Mouse (Mus musculus) left cerebral cortex, adult 9 months (tissue): Measurements from ENCODE around the gene Xlr5a.
A peak's percentile ranks its signal among the peaks of the same experiment; 100 is the strongest.
"Not testable (repeated sequence)": the region's sequence is repeated elsewhere in the genome, so short reads cannot be mapped to it uniquely, and the experiment has no call there.

Experiments used
- DNase-seq, 2 experiments: peaks; one replicate each; pipeline ENCODE4 v3.0.0; 2022; ENCODE audit warnings: low spot score in 2 of 2

Xlr5a gene

DNA sequence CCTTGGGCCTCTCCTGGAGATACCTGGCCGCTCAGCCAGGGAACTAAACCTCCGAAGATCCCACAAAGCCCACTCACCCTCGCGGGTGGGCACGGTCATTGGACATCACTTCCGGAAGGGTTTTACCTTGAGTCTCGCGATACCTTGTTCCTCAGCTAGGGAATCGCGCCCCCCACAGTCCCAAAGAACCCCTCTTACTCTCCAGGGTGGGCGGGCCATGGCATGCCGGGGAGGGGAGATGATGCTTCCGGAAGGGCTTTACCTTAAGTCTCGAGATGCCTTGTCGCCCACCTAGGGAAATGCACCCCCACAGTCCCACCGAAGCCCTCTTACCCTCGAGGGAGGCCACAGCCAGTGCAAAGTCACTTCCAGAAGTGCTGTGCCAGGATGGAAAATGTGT lies at the start of gene Xlr5a, which contains the start of gene Xlr5c:
TSS of gene Xlr5a (minus strand) at position 101 of the 400 bp plus-strand sequence.
TSS of gene Xlr5c (minus strand) at position 101 of the 400 bp plus-strand sequence.
- DNase-seq = not testable (repeated sequence)

DNA sequence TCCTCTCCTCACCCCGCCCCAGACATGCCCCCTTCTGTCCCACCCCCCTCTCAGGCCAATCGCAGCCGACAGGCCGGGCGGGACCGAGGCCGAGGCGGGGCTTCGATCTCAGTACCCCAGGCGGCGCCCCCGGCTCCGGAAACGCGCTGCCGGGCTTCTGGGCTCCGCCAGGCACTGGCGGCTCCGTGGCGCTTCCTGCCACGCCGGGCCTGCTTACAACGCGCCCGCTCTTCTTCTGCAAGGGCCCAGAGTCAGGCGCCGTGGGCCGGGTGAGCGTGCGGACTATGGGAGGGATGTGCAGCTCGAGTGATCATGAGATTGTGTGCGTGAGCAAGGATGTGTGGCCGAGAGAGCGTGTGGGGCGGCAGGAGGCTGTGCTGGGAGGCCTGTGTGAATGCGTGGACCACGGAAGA lies 49.7 kb upstream of the Xlr5a start, which contains the start of gene Zfp275:
TSS of gene Zfp275 (plus strand) at position 139 of the 413 bp plus-strand sequence.
- peak in 1 of 2 experiments; percentile 62 for DNase-seq

DNA sequence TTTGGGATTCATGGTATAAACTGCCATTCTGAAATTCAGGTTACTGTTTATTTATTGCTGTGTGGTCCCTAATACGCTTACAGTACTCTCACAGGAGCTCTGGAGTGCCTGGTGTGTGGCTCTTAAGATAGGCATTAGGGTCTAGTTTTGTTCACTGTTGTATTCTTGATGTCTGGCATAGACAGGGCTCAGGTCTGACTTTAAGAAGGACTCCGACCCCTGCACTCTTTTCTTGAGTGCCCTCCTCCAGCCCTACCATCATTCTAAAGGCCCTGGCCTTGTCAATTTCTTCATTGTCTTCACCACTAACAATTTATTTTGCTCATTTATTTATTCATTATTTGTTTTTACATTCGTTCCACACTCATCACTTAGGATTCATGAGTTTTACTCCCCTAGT lies 49.3 kb upstream of the Xlr5a start:
- no peak for DNase-seq

DNA sequence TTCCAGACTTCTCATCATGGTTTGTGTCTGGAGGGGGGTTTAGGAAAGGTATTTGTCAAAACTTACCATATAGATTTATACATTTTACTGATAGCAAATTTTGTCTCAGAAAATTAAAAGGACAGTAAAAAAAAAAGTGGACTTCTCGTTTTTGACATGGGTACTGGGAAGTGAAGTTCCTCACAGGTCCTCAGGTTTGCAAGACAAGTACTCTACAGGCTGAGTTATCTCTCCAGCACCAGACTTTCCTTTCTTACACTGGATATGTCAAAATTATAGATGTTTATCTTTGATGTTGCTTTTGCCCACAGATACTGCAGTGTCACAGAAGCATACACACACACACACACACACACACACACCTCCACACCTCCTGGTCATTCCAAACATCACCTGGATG lies 48.7 kb upstream of the Xlr5a start:
- DNase-seq = no peak

DNA sequence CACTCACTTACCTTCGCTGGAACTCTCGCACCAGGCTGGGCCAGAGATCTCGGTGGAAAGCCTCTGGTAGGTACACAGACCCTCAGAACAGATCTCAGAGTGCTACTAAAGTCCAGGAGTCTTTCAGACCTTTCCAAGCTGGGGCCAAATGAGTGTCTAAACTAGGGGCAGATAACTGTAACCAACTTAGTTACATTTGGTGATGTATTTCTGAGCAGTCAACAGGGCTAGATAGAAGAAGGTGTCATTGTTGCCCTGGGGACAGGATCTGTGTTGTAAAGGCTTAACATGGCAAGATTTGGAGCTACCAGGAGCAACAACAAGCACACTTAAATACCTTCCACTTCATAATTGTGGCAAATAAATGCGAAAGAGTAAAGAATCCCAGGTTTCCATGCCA lies 44.0 kb upstream of the Xlr5a start, which contains the start of gene Gm45015:
TSS of gene Gm45015 (minus strand) at position 101 of the 400 bp plus-strand sequence.
- no peak for DNase-seq

DNA sequence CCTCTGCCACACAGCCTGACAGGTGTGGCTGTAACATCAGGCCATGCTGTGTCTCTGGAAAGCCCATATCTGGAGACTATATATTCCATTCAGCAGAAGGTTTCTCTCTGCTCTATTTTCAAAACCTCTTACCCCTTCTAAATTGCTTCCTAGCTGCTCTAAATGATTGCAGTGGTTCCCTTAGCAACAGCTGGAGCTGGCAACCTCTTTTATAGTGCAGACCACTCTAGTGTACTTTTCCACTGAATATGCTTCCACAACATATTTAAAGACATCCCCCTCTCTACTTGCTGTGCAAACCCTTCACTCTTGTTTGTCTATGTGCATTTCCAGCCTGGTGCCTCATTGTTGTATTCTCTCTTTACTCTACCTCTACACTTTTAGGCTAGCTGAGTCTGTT lies 40.8 kb upstream of the Xlr5a start:
- DNase-seq = no peak

DNA sequence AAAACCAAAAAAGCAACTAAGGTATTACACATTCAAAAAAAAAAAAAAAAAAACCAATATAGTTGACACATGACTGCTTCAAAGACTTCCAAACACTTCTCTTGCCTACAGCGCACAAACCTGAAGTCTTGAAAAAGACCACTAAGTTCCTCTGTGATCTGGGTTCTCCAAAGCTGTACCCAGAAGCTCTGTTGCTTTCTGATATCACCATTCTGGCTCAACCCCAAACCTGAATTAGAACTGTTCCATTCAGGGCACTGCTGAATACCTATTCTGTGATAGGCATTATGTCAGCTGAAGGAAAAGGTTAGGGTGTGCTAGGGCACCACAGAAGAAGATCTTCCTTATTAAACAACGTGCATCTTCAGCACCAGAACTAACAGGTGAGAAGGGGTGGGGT lies 34.4 kb upstream of the Xlr5a start:
- no peak for DNase-seq

DNA sequence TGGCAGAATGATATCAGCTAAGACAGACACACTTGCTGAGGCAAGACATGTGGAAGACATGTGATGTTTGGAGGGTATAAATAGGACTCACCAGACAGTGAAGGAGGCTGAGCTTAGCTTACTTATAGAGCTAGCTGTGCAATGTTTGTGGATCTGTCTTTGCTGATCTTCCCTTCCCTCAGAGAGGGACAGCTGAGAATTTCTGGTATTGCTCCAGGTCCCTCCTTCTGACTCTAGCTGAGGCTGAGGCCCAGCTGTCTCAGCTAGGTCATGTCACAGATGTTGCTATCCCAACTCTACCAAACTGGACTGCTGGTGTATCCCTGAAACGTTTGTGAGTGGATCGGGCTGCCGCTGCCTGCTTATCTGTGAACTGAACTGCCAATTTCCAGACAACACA lies 28.3 kb upstream of the Xlr5a start:
- no peak for DNase-seq

DNA sequence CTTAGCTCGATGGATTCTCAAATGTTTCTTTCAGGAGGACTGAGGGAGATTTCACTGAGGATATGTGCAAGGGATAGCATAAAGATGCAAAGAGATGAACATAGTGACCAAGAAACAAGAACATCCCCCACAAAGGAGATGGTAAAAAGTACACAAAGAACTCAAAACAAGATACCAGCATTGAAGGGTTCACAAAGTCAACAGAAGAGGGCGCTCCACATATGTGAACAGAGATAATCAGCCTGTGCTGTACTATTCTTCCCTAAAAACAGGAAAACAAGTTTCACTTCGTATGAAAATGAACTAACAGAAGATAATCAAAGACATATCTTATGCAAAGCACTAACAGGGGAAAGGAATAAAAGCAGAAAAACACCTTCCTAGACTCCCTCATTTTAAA lies 19.7 kb upstream of the Xlr5a start:
- peak in 1 of 2 experiments; percentile 41 for DNase-seq

DNA sequence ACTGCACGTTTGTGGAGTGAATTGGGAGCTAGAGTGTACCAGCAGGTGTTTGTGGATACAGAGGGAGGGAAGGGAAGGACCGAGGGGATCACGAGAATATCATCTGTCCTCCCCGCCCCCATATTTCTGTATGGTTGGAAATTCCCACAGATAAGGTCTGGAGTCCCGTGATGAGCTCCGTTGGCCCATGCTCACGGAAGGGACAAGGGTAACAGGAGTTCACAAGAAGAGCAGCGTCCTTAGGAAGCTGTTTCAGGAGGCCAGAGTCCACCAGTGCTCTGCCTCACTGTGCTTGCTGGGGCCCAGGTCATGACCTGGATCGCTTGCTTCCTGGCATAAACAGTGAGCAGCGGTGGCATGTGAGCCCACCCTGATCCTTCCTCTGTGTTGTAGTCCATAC lies 3.0 kb upstream of the Xlr5a start:
- not testable (repeated sequence) for DNase-seq

DNA sequence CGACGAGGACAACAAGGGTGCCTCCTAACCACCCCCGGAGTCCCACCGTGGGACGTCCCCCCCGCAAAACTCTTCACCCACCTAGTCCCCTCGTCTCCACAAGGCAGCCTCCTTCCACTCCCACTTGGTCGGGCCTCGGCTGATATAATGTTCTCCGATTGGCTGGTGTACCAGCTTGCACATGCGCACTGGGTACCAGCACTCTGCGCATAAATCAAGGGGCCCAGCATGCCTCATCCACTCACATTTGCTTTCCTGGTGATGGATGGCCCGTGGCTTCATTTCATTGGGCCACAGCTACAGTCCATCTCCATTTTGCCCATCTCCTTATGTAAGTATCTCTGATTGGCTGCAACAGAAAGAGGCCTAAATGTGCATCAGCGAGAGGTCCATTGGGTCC lies 27.5 kb downstream of the Xlr5a start, which contains the start of gene Xlr3c:
TSS of gene Xlr3c (minus strand) at position 121 of the 400 bp plus-strand sequence.
- DNase-seq = not testable (repeated sequence)

DNA sequence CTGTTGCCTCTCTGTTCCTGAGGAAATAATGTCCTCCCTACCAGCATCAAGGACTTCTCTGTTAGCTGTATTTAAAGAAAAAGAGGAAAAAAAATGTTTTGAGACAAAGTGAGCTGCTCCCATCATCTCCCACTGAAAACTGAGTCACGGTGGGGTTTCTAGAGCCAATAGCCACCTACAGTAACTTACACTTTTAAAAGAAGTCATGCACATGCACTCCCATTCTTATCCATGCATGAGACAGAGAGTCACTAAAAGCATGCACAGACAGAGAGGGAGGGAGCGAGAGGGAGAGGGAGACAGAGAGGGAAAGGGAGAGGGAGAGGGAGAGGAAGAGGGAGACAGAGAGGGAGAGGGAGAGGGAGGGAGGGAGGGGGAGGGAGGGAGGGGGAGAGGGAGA lies 30.3 kb downstream of the Xlr5a start:
- not testable (repeated sequence) for DNase-seq

DNA sequence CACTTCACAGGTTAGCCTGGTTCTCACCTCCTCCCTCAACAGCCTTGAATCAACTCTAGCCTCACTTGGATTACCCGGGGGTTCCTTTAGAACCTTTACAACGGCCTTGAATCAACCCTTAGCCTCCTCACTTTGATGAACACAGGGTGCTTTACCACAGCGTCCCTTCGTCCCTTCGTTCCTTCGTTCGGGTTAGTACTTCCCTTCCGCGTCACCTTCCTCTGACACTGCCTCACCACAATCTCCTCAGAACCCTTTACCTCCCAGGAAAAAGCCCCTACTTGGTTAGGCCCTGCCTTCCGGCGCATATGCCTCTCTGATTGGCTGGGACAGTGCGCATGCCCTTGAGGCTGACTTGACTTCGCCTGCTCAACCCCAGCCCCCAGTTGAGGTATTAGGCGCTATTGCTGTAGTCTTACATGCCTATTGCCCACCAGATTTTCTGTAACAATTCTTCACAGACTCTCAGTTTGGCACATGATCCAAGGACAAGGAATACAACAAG lies 49.9 kb downstream of the Xlr5a start, which contains the start of gene Xlr4c:
TSS of gene Xlr4c (minus strand) at position 310 of the 505 bp plus-strand sequence.
- DNase-seq = not testable (repeated sequence)

DNA sequence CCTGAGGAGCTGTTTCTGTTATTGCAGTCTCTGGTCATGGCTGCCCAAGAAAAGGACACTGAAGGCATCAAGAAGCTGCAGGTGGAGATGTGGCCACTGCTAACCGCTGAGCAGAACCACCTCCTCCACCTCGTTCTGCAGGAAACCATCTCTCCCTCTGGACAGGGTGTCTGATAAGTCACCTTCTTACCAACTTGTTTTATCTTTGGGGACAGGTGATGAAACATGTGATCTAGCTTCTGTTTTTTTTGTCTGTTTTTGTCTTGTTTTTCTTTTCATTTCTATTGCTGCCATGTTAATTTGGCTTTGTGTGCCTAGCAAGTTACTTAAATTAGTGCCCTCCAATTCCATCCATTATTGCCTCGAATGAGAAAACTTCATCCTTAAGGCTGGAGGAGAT lies 63.5 kb downstream of the Xlr5a start:
- no peak for DNase-seq

DNA sequence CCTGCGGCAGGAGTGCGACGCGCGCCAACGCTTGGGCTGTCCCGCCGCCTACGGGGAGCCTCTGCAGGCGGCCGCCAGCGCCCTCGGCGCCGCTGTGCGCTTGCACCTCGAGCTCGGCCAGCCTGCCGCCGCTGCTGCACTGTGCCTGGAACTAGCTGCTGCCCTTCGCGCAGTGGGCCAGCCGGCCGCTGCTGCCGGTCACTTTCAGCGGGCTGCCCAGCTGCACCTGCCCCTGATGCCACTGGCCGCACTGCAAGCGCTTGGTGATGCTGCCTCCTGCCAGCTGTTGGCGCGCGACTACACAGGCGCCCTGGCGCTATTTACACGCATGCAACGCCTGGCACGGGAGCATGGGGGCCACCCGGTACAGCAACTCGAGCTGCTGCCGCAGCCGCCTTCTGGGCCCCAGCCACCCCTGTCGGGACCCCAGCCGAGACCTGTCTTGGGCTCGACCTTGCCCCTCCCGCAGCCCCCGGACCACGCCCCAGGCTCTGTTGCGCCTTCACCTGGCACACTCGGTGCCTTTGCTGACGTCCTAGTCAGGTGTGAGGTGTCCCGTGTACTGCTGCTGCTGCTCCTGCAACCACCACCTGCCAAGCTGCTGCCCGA lies 64.1 kb downstream of the Xlr5a start:
- DNase-seq = no peak

DNA sequence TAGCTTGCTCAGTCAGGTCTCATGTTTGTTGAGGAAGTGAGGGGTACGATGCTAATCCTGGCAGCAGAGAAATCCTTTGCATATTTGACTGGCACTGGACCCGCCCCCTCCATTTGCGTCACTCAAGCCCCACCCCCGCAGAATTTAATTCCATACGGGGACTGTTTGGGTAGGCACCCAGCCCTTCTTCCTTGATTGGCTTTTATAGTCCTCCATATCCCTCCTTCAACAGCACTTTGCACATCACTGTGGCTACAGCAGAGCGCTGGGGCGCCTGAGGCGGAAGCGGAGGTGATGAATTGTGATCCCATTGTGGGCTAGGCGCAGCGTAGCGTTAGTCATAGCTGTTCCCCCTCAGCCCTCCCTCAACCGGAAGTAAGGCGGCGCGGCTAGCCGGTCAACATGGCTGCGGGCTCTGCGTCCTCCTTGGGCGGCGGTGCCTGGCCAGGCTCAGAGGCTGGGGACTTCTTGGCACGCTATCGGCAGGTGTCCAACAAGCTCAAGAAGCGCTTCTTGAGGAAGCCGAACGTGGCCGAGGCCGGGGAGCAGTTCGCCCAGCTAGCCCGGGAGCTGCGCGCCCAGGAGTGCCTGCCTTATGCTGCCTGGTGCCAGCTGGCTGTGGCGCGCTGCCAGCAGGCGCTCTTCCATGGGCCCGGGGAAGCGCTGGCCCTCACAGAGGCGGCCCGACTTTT lies 64.7 kb downstream of the Xlr5a start, which contains the start of gene F8a:
TSS of gene F8a (plus strand) at position 378 of the 692 bp plus-strand sequence.
- peak; percentile 65 to 73 for DNase-seq

DNA sequence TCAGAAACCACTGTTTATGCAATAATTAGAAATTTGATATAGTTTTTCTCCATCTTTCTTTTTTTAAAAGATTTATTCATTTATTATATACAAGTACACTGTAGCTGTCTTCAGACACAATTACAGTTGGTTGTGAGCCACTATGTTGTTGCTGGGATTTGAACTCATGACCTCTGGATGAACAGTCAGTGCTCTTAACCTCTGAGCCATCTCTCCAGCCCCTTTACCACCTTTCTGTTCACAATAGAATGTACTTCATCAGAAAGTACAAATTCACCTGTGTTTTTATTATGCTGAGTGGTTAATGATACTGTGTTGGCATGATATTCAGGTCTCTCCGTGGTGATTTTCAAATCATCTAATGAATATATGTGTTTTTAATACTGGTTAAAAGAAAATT lies 67.4 kb downstream of the Xlr5a start:
- no peak for DNase-seq

DNA sequence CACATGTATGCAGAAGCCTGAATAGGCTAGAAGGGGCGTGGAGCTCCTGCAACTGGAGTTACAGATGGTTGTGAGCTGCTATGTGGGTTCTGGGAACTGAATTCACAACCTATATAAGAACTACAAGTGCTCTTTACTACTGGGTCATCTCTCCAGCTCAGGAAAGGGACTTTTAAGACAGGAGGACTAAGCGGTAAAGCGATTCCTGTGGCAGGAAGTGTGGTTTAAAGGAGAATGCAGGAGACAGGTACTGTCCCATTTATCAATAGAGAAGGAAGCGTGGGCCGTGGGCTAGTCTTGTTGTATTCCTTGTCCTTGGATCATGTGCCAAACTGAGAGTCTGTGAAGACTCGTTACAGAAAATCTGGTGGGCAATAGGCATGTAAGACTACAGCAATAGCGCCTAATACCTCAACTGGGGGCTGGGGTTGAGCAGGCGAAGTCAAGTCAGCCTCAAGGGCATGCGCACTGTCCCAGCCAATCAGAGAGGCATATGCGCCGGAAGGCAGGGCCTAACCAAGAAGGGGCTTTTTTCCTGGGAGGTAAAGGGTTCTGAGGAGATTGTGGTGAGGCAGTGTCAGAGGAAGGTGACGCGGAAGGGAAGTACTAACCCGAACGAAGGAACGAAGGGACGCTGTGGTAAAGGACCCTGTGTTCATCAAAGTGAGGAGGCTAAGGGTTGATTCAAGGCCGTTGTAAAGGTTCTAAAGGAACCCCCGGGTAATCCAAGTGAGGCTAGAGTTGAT lies 78.8 kb downstream of the Xlr5a start, which contains the start of gene Xlr4b:
TSS of gene Xlr4b (plus strand) at position 515 of the 746 bp plus-strand sequence.
- DNase-seq = not testable (repeated sequence)

DNA sequence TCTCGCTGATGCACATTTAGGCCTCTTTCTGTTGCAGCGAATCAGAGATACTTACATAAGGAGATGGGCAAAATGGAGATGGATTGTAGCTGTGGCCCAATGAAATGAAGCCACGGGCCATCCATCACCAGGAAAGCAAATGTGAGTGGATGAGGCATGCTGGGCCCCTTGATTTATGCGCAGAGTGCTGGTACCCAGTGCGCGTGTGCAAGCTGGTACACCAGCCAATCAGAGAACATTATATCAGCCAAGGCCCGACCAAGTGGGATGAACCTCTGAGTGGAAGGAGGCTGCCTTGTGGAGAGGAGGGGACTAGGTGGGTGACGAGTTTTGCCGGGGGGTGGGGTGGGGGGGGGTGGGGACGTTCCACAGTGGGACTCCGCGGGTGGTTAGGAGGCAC lies 100.8 kb downstream of the Xlr5a start, which contains the start of gene Xlr3b:
TSS of gene Xlr3b (plus strand) at position 274 of the 400 bp plus-strand sequence.
- peak in 1 of 2 experiments; percentile 0 for DNase-seq

DNA sequence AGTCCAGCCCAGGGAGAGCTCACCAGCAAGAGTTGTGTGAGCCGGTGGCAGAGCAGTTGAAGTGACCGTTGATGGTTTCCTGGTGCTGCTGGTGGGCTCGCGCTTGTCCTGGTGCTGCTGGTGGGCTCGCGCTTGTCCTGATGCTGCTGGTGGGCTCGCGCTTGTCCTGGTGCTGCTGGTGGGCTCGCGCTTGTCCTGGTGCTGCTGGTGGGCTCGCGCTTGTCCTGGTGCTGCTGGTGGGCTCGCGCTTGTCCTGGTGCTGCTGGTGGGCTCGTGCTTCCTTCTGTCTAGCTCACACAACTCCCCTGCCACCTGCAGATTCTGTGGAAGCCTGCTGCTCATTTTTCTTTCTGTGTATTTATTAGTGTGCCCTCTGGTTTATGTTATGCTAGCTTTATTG lies 115.9 kb downstream of the Xlr5a start, which contains the start of gene Spin2d:
TSS of gene Spin2d (minus strand) at position 101 of the 400 bp plus-strand sequence.
- DNase-seq = not testable (repeated sequence)

DNA sequence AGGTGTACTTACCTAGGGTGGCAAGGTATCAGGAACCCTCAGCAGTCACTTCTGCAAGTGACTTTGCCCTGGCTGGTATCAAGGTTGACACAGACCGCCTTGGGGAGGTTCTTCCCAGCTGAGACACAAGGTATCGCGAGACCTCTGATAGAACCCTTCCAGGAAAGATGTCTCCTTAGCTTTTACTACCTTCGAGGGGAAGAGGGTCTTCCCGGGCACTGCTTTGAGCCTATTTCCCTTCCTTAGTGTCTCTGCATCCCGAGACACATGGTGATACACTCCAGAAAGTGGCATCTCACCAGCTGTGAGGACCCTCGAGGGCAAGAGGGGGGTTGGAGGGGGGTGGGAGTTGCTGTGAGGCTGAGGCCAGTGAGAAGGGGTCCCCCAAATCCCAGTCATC lies 143.4 kb downstream of the Xlr5a start, which contains the start of gene DXBay18:
TSS of gene DXBay18 (minus strand) at position 101 of the 400 bp plus-strand sequence.
- not testable (repeated sequence) for DNase-seq
